Mouse (Mus musculus): Measurements from ENCODE around the gene Cdh22. TPM values are rescaled to one million over a fixed set of nuclear protein-coding genes. Genes with fewer than 3 reads are reported as not detected.

The Cdh22 gene
- polyA plus RNA-seq, 1 experiment from 2014 or later = 0.25 TPM

DNA sequence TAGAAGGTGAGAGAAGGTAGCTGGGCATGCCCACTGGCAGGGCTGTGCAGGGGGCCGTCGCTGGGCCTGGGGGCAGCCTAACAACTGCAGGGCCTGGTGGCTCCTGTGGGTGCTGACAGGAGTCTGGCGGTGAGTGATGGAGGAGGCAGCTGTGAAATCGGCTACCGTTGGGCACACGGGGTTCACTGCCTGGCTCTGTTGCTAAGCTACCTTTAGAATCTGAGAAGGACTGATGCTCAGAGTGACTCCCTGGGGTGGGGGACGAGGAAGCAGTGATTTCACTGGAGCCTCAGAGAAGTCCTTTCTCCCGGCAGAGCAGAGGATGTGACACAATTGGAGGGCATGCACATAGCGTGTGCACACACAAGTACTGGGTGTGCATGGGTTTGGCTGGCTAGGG lies 57.7 kb downstream of the Cdh22 start:
- H3K9ac ChIP-seq (ENCODE audit: low read depth, low read length) = no peak overlapping the region
- H3K4me3 ChIP-seq (ENCODE audit: low read depth, low read length) = no peak overlapping the region
- ATAC-seq = no peak
- peaks cover 42% of the 10 kb centered on the region; the same call in 1 of the 2 replicates for H3K27me3 ChIP-seq (replicated peaks; ENCODE audit: control insufficient read depth, insufficient read depth, low read length)
- no peak overlapping the region for H3K27ac ChIP-seq (ENCODE audit: low read depth, low read length)
- H3K36me3 ChIP-seq (ENCODE audit: control insufficient read depth, insufficient read depth) = no peaks in the 10 kb centered on the region
- H3K4me1 ChIP-seq (replicated peaks; ENCODE audit: control insufficient read depth, insufficient read depth, low read length) = no peaks in the 10 kb centered on the region
- TF ChIP-seq CTCF (IDR thresholded peaks at IDR 0.05; ENCODE audit: low read depth) = no peak
- WGBS = 36% methylated on average over 9 of the region's 9 CpGs
- no peak overlapping the region for H3K4me2 ChIP-seq (replicated peaks; ENCODE audit: low read depth)
- H3K9me3 ChIP-seq (ENCODE audit: control insufficient read depth) = no peaks in the 10 kb centered on the region

DNA sequence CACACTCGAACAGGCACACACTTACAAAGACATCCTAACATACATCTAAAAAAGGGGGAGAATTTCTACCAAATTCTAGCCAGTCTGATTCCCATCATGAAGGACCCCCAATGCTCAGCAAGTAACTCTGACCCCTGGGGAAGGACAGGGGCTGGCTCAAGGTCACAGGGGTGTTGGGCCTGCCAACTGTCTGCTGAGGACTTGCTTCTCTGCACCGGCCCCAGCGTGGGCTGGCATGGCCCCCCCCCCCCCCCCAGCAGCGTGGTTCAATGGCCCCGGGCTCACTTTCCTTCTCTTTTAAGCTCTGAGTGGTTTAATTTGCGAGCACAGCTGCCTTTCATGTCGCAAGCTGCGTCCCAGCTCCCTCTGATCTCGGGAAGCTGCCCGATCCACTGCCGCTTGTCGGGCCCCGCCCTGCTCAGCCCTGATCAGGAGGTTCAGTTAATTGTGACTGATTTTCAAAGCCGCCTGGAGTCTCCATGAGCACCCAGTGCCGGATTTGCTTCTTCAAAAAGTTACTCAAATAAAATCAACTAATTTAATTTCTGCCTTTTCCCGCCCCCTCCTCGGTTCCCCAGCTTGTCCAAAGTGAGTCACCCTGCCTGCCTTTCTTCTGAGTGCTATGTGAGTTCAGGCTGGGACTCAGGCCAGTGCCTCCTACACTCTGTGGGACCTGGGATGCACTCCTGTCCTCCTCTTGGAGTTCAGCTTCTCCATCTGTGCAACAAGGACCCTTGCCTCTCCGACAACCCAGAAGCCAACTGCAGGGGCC lies 67.8 kb downstream of the Cdh22 start:
- no peak overlapping the region for H3K4me3 ChIP-seq (ENCODE audit: low read depth, low read length)
- peaks cover 14% of the 10 kb centered on the region for H3K27me3 ChIP-seq (replicated peaks; ENCODE audit: control insufficient read depth, insufficient read depth, low read length)
- H3K9me3 ChIP-seq (ENCODE audit: control insufficient read depth) = no peaks in the 10 kb centered on the region
- H3K9ac ChIP-seq (ENCODE audit: low read depth, low read length) = no peak overlapping the region
- no peaks in the 10 kb centered on the region for H3K36me3 ChIP-seq (ENCODE audit: control insufficient read depth, insufficient read depth)
- H3K27ac ChIP-seq (ENCODE audit: low read depth, low read length) = no peak overlapping the region
- ATAC-seq = no peak
- WGBS = 17% methylated on average over 17 of the region's 18 CpGs
- TF ChIP-seq CTCF (IDR thresholded peaks at IDR 0.05; ENCODE audit: low read depth) = no peak
- no peaks in the 10 kb centered on the region for H3K4me1 ChIP-seq (replicated peaks; ENCODE audit: control insufficient read depth, insufficient read depth, low read length)
- no peak overlapping the region for H3K4me2 ChIP-seq (replicated peaks; ENCODE audit: low read depth)

DNA sequence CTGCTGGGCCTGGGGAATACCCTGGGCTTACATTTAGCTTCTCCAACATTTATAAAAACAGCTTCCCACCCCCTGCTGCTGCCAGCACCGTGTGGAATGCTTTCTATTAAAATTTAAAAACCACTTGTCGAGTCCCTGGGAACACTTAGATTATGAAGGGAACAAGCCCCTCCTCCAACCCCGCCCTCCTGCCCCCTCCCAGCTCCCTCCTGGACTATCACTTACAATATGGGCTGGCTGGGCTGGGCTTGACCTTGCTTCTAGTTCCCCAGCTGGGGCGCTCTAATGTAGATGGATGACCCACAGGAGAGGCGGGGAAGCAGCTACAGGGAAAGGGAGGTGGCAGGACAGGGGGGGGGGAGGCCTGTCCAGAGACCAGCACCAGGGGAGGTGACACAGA lies 72.4 kb downstream of the Cdh22 start:
- no peak for TF ChIP-seq CTCF (IDR thresholded peaks at IDR 0.05; ENCODE audit: low read depth)
- no peak for ATAC-seq
- 10% methylated on average over 5 of the region's 5 CpGs for WGBS
- no peaks in the 10 kb centered on the region for H3K4me1 ChIP-seq (replicated peaks; ENCODE audit: control insufficient read depth, insufficient read depth, low read length)
- no peak overlapping the region for H3K4me2 ChIP-seq (replicated peaks; ENCODE audit: low read depth)
- no peak overlapping the region for H3K9ac ChIP-seq (ENCODE audit: low read depth, low read length)
- H3K36me3 ChIP-seq (ENCODE audit: control insufficient read depth, insufficient read depth) = no peaks in the 10 kb centered on the region
- H3K27ac ChIP-seq (ENCODE audit: low read depth, low read length) = no peak overlapping the region
- H3K27me3 ChIP-seq (replicated peaks; ENCODE audit: control insufficient read depth, insufficient read depth, low read length) = peaks cover 18% of the 10 kb centered on the region
- no peak overlapping the region for H3K4me3 ChIP-seq (ENCODE audit: low read depth, low read length)
- H3K9me3 ChIP-seq (ENCODE audit: control insufficient read depth) = no peaks in the 10 kb centered on the region

DNA sequence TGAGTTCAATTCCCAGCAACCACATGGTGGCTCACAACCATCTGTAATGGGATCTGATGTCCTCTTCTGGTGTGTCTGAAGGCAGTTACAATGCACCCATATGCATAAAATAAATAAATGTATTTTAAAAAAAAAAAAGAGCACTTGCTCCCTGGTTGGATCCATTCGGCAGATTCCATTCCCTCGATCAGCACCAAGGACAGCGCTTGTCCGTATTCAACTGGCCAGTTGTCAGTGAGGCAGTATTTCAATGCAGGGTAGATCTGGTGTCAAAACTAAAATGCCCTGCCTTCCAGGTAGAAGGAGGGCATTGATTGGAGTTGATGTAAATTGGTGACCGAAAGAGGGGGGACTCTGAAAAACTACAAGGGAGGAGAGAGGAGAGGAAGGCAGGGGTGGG lies 74.2 kb downstream of the Cdh22 start:
- H3K4me3 ChIP-seq (ENCODE audit: low read depth, low read length) = no peak overlapping the region
- H3K9ac ChIP-seq (ENCODE audit: low read depth, low read length) = no peak overlapping the region
- H3K9me3 ChIP-seq (ENCODE audit: control insufficient read depth) = no peaks in the 10 kb centered on the region
- peaks cover 5% of the 10 kb centered on the region; the same call in 1 of the 2 replicates for H3K27me3 ChIP-seq (replicated peaks; ENCODE audit: control insufficient read depth, insufficient read depth, low read length)
- no peak overlapping the region for H3K4me2 ChIP-seq (replicated peaks; ENCODE audit: low read depth)
- no peak for ATAC-seq
- H3K4me1 ChIP-seq (replicated peaks; ENCODE audit: control insufficient read depth, insufficient read depth, low read length) = no peaks in the 10 kb centered on the region
- 16% methylated on average over 5 of the region's 5 CpGs for WGBS
- H3K36me3 ChIP-seq (ENCODE audit: control insufficient read depth, insufficient read depth) = no peaks in the 10 kb centered on the region
- TF ChIP-seq CTCF (IDR thresholded peaks at IDR 0.05; ENCODE audit: low read depth) = no peak
- no peak overlapping the region for H3K27ac ChIP-seq (ENCODE audit: low read depth, low read length)

DNA sequence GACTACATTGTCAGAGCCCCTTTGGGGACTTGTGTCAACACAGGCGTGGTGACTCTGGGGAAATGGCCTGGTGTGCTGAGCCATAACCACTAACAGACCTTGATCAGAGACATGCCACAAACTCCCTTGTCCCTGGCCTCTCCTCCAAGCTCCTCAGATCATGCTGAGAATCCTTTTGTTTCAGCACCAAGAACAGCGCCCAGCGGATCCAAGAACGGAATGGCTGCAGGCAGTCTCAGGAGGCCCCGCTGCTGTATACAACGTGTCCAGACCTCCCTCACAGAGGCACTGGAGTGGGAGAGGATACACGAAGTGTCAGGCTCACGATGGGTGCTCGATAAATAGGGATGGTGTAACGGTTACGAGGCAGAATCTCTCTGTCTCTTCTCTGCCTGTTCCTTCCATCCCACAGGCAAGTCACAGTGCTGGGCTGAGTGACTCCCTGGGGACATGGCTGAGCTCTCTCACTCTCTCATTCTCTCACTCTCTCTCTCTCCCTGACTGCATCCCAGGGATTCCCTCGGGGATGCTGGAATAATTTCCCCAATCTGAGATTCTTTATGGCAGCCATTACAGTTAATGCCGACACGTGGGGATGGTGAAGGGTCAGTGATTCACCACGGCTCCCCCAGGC lies 75.5 kb downstream of the Cdh22 start:
- Histone ChIP-seq H3K4me2 (replicated peaks; ENCODE audit: low read depth) (no peak overlapping the region), H3K27ac (ENCODE audit: low read depth, low read length) (no peak overlapping the region), H3K9me3 (ENCODE audit: control insufficient read depth) (no peaks in the 10 kb centered on the region), H3K27me3 (replicated peaks; ENCODE audit: control insufficient read depth, insufficient read depth, low read length) (0 out of 2 replicates have a peak, but pooled peaks cover 4% of the 10 kb centered on the region), H3K4me3 (ENCODE audit: low read depth, low read length) (no peak overlapping the region), H3K36me3 (ENCODE audit: control insufficient read depth, insufficient read depth) (no peaks in the 10 kb centered on the region), H3K9ac (ENCODE audit: low read depth, low read length) (no peak overlapping the region), H3K4me1 (replicated peaks; ENCODE audit: control insufficient read depth, insufficient read depth, low read length) (no peaks in the 10 kb centered on the region)
- no peak for ATAC-seq
- TF ChIP-seq CTCF (IDR thresholded peaks at IDR 0.05; ENCODE audit: low read depth) = no peak
- 16% methylated on average over 15 of the region's 15 CpGs for WGBS

DNA sequence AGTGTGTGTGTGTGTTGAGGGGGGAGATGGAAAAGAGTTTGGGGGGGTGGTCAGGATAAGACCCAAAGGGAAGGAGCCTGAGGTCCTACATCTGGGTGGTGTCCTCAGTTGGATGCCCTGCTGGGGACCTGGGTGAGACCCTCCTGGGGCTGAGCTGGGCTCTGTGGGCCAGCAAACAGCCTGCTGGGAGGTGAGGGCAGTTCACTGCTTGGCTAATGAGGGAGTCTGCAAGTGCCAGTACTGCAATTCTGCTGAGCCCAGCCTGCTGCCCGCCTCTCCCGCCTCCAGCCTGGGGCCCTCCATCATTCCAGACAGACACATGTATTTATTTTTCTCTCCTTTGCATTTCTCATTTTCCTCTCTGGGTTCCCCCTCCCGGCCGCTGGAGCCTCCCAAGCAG lies 76.3 kb downstream of the Cdh22 start:
- no peaks in the 10 kb centered on the region for H3K36me3 ChIP-seq (ENCODE audit: control insufficient read depth, insufficient read depth)
- WGBS = 64% methylated on average over 4 of the region's 4 CpGs
- no peak overlapping the region for H3K27ac ChIP-seq (ENCODE audit: low read depth, low read length)
- no peak overlapping the region for H3K9ac ChIP-seq (ENCODE audit: low read depth, low read length)
- 0 out of 2 replicates have a peak, but pooled peaks cover 4% of the 10 kb centered on the region for H3K27me3 ChIP-seq (replicated peaks; ENCODE audit: control insufficient read depth, insufficient read depth, low read length)
- H3K4me3 ChIP-seq (ENCODE audit: low read depth, low read length) = no peak overlapping the region
- H3K4me2 ChIP-seq (replicated peaks; ENCODE audit: low read depth) = no peak overlapping the region
- H3K9me3 ChIP-seq (ENCODE audit: control insufficient read depth) = no peaks in the 10 kb centered on the region
- ATAC-seq = no peak
- TF ChIP-seq CTCF (IDR thresholded peaks at IDR 0.05; ENCODE audit: low read depth) = no peak
- no peaks in the 10 kb centered on the region for H3K4me1 ChIP-seq (replicated peaks; ENCODE audit: control insufficient read depth, insufficient read depth, low read length)

All from intestine, postnatal 0 days (tissue).